Mouse (Mus musculus) small intestine, adult 10 weeks (tissue): ENCODE measurements around the gene Olfr1450. TPM values are rescaled to one million over a fixed set of nuclear protein-coding genes. Genes with fewer than 3 reads are reported as not detected.

Experiments used
- polyA plus RNA-seq: library from polyadenylated mRNA; stranded (reverse); fragments of 350-450 nt; fragmentation: Illumina TruSeq; extraction: RNeasy Lipid Tissue Mini Kit (QIAGEN cat#74804); gene quantifications from one replicate; pipeline ENCODE4 v1.2.3, GENCODE M21; 2014; ENCODE audit warnings: low replicate concordance

Olfr1450 gene
- polyA plus RNA-seq = not detected

GRCm38 (mm10) chr19:12949958-12950357 lies at the start of gene Olfr1450:
TSS of gene Olfr1450 (plus strand) at chr19:12950258.

DNA sequence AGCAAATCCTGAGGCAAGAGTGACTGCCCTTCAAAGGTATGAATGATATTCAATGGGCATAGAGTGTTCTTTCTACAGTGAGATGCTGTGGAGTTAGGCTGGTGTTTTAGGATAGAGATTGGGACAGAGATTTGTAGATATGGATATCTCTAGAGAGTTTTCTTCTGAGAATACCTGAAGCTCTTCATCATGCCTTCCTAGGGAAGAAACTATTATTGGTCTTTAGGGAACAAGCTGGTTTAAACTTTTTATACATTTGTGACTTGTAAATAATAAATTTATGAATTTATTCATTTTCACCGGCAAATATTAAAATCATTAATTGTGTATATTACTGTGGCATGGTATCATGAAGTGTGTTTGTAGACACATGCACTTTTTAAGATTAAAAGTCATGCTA lies 46.4 kb upstream of the Olfr1450 start, which contains the start of gene Olfr1447:
Gene Olfr1447 (minus strand): TSS at position 101 of the 400 bp plus-strand sequence.

DNA sequence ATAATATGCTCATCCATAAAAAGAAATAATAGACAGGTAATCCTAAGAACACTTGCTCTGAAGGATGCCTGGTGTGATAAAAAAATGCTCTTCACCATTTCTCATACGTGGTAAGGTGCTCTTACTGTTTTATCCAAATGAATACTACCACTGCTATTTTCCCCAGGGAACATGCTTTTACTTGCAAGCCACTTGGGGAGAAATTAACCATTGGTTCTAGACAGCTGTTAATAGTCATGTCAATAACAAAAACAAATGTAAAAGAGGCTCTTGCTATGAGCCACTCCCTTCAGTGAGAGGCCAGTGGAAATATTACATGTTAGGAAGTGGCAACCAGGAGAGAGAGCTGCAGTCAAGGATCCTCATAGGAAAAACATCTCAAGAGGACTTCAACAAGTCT lies 25.7 kb upstream of the Olfr1450 start, which contains the start of gene Olfr1448:
Gene Olfr1448 (minus strand): TSS at position 101 of the 400 bp plus-strand sequence.

GRCm38 (mm10) chr19:12930540-12930939 lies 19.5 kb upstream of the Olfr1450 start, which contains the start of gene Olfr1449:
TSS of gene Olfr1449 (plus strand) at chr19:12930840.

DNA sequence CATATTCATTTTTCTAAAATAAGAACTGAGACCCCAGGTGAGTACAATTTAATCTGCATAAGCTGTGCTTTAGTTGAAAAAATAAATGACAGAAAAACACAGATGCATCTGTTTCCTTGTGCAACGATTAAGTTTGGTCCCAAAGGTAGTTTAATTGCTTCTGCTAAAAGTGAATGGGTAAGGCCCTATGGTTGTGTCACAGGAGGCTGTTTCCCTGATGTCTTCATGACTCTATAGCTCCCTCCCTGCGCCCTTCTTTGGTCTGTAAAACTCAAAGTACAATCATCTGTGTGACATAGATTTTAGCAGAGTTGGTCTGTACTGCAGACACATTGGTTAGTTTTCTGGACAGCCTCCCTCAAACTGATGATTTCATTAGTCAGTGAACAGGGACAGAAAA lies 44.7 kb downstream of the Olfr1450 start, which contains the start of gene Olfr1451:
Gene Olfr1451 (plus strand): TSS at position 301 of the 400 bp plus-strand sequence.

Other genes with a start within 250 kb of the Olfr1450 start
- 2.5 TPM for gene Cntf, start 184.6 kb upstream of the Olfr1450 start, polyA plus RNA-seq
- 170 TPM for gene Zfp91, start 154.1 kb upstream of the Olfr1450 start, polyA plus RNA-seq
- 5.0 TPM for gene Lpxn, start 154.1 kb upstream of the Olfr1450 start, polyA plus RNA-seq
- gene Gm5244, start 103.6 kb upstream of the Olfr1450 start, polyA plus RNA-seq = not detected
- not detected for gene Olfr1444, start 93.0 kb upstream of the Olfr1450 start, polyA plus RNA-seq
- not detected for gene Olfr1445, start 66.4 kb upstream of the Olfr1450 start, polyA plus RNA-seq
- not detected for gene Olfr1446, start 56.7 kb upstream of the Olfr1450 start, polyA plus RNA-seq
- gene Olfr1447, start 46.5 kb upstream of the Olfr1450 start, polyA plus RNA-seq = not detected
- not detected for gene Olfr1448, start 25.8 kb upstream of the Olfr1450 start, polyA plus RNA-seq
- not detected for gene Olfr1449, start 19.4 kb upstream of the Olfr1450 start, polyA plus RNA-seq
- not detected for gene Olfr1451, start 44.8 kb downstream of the Olfr1450 start, polyA plus RNA-seq
- not detected for gene Olfr1453, start 78.1 kb downstream of the Olfr1450 start, polyA plus RNA-seq
- not detected for gene Olfr1454, start 110.4 kb downstream of the Olfr1450 start, polyA plus RNA-seq
- gene Olfr1457, start 147.6 kb downstream of the Olfr1450 start, polyA plus RNA-seq = not detected
- gene Olfr1458, start 156.5 kb downstream of the Olfr1450 start, polyA plus RNA-seq = not detected
- gene Olfr1459, start 199.3 kb downstream of the Olfr1450 start, polyA plus RNA-seq = not detected
- not detected for gene Olfr1461, start 212.7 kb downstream of the Olfr1450 start, polyA plus RNA-seq
- not detected for gene Olfr1462, start 235.5 kb downstream of the Olfr1450 start, polyA plus RNA-seq